Mouse (Mus musculus) heart, embryonic 14.5 days (tissue): ENCODE measurements around the gene Fads6. TPM values are rescaled to one million over a fixed set of nuclear protein-coding genes. Genes with fewer than 3 reads are reported as not detected.

Experiments used
- ATAC-seq: fragments of 200-750 bp; cut with Nextera tagmentation; 2 replicates; pipeline ENCODE4 v1.8.0; 2017; ENCODE audit warnings: low read depth, moderate TSS enrichment; ENCODE audit not compliant: insufficient number of reproducible peaks, insufficient read depth, low FRiP score
- H3K27ac ChIP-seq, 2 experiments: fragments of 200-500 bp in 1 of 2; fragments of 300-500 bp in 1 of 2; sonication (generic) in 1 of 2; replicated peaks in 1 of 2; 2 replicates each; pipeline ENCODE4 v1.5.1; 2012 to 2014; ENCODE audit warnings: low read depth in 2 of 2, low read length in 2 of 2, control low read depth in 1 of 2, mild to moderate bottlenecking in 1 of 2, mixed read lengths in 1 of 2; ENCODE audit not compliant: control insufficient read depth in 1 of 2, insufficient read depth in 1 of 2
- H3K27me3 ChIP-seq: fragments of 300-500 bp; sonication (generic); 2 replicates; pipeline ENCODE4 v1.6.1; 2014; ENCODE audit warnings: mild to moderate bottlenecking, low read length, control low read depth; ENCODE audit not compliant: control insufficient read depth, insufficient read depth
- H3K36me3 ChIP-seq: fragments of 300-500 bp; sonication (generic); 2 replicates; pipeline ENCODE4 v1.6.1; 2014; ENCODE audit warnings: mild to moderate bottlenecking, control low read depth, low read length, mixed read lengths; ENCODE audit not compliant: control insufficient read depth, insufficient read depth
- H3K4me1 ChIP-seq, 2 experiments: fragments of 200-500 bp in 1 of 2; fragments of 300-500 bp in 1 of 2; sonication (generic) in 1 of 2; 2 replicates each; pipeline ENCODE4 v1.6.1; 2012 to 2014; ENCODE audit warnings: low read length in 2 of 2, control low read depth in 1 of 2, mixed read lengths in 1 of 2; ENCODE audit not compliant: control insufficient read depth in 2 of 2, insufficient read depth in 2 of 2
- H3K4me2 ChIP-seq: fragments of 300-500 bp; sonication (generic); 2 replicates; pipeline ENCODE4 v1.6.1; 2014; ENCODE audit warnings: mild to moderate bottlenecking, low read length
- H3K4me3 ChIP-seq, 2 experiments: fragments of 200-500 bp in 1 of 2; fragments of 300-500 bp in 1 of 2; sonication (generic) in 1 of 2; 2 replicates each; pipeline ENCODE4 v1.5.1; 2012 to 2014; ENCODE audit warnings: low read length in 2 of 2, mild to moderate bottlenecking in 2 of 2, control low read depth in 1 of 2, low read depth in 1 of 2, moderate library complexity in 1 of 2; ENCODE audit not compliant: control insufficient read depth in 1 of 2, insufficient read depth in 1 of 2
- H3K9ac ChIP-seq: fragments of 300-500 bp; sonication (generic); 2 replicates; pipeline ENCODE4 v1.6.1; 2014; ENCODE audit warnings: mild to moderate bottlenecking, low read length
- H3K9me3 ChIP-seq: fragments of 300-500 bp; sonication (generic); 2 replicates; pipeline ENCODE4 v1.6.1; 2016; ENCODE audit warnings: low read length, control low read depth; ENCODE audit not compliant: control insufficient read depth
- WGBS: fragments of 180-500 bp; shearing (Covaris S2); extraction: QIAGEN DNeasy Blood & Tissue Kit; methylation state at CpG from one replicate; pipeline ENCODE4 v1.1.7; 2014; 5-methylcytosine and 5-hydroxymethylcytosine counted together
- polyA plus RNA-seq: library from polyadenylated mRNA; unstranded; fragments of >200 nt; fragmentation: Nextera tagmentation; extraction: Ambion mirVana; gene quantifications from 2 replicates; pipeline ENCODE4 v1.2.1, GENCODE M21; 2014

Fads6 gene
- 0.94 and 1.2 TPM in 2 replicates for polyA plus RNA-seq

DNA sequence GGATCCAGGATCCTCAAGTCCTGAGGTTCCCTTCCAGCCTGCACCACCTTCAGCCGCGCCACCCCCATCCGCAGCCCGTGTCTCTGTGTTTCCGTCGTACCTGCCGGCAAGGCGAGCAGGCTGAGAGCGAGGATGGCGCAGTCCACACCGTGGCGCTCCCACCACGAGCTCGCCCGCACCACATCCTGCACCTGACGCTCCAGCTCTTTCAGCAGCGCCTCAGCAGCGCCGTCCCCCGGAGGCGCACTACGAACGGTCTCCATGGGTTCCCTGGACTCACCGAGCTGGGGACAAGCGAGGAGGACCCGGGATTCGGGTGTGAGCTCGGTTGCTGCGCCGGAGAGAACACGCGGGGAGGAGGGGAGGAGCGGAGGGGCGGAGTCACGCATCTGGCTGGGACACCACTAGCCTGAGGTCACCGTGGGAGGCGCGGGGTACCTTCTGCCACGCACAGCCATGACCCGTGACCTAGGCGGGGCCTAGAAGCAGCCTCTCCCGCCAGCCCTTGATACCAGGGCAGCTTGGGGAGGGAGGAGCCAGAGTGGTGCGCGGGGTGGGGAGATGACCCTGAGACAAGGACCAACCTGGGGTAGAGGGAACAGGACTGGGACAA lies at the start of gene Fads6:
Fads6 (minus strand) TSS at position 450 of the 613 bp plus-strand sequence.
- H3K36me3 ChIP-seq: no peaks in the 10 kb centered on the region
- H3K27me3 ChIP-seq: peaks cover 12% of the 10 kb centered on the region
- H3K4me1 ChIP-seq: peaks cover 9 to 10% of the 10 kb centered on the region in 2 experiments; a peak in 3 of 4 replicates
- peak within 1 kb of the TSS; percentile 56 for H3K9ac ChIP-seq
- peak within 1 kb of the TSS; percentile 83 for H3K4me2 ChIP-seq
- peak within 1 kb of the TSS; percentile 40 to 42 for H3K4me3 ChIP-seq
- peak; percentile 23; the same call in 1 of the 2 replicates for ATAC-seq
- no peaks in the 10 kb centered on the region for H3K9me3 ChIP-seq
- WGBS: under 1% methylated on average over 44 of the region's 44 CpGs
- no peak within 1 kb of the TSS for H3K27ac ChIP-seq

DNA sequence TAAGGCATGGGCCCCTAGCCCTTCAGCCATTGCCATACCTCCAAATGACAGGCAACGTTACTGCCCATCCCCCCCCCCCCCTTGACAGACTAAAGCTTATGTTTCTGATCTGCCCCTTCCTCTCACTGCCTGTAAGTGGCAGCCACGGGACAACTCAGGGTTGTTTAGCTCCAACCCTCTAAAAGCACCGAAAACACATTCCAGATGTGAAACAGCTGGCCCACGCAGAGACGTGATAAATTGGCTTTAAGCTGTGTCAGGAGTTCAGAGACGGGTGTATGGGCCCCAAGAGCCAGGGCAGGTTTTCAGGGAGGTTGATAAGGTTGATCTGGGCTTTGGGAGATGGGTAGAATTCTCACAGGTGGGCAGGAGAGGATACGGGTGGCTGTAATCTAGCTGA lies 48.1 kb upstream of the Fads6 start:
- Histone ChIP-seq H3K27ac (no peak overlapping the region), H3K9me3 (no peaks in the 10 kb centered on the region), H3K4me3 (no peak overlapping the region), H3K36me3 (no peaks in the 10 kb centered on the region), H3K4me2 (no peak overlapping the region), H3K27me3 (peaks cover 44% of the 10 kb centered on the region), H3K4me1 (no peaks in the 10 kb centered on the region; a peak in 1 of 4 replicates), H3K9ac (no peak overlapping the region)
- ATAC-seq: no peak
- WGBS: 37% methylated on average over 7 of the region's 7 CpGs

DNA sequence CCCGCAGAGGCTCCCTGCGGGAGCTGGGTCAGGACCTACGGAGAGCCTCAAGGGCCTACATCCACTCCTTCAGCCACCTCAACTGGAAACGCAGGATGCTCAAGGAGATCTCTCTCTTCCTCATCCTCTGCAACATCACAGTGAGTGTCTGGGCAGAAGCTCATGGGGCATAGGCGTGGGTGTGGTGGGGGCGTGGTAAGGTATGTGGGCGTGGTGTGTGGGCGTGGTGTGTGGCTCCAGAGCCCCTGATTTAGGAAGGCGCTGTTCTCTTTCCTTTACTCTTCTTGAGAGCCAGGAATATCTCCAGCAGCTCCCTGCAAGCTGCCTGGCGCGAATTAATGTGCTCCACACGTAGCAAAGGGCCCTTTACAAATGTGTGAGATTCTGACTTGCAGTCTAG lies 47.5 kb upstream of the Fads6 start:
- H3K27me3 ChIP-seq: peaks cover 41% of the 10 kb centered on the region
- 7% methylated on average over 12 of the region's 12 CpGs for WGBS
- ATAC-seq: no peak
- H3K4me3 ChIP-seq: no peak overlapping the region
- H3K9me3 ChIP-seq: no peaks in the 10 kb centered on the region
- no peak overlapping the region for H3K27ac ChIP-seq
- no peak overlapping the region for H3K4me2 ChIP-seq
- no peaks in the 10 kb centered on the region; a peak in 1 of 4 replicates for H3K4me1 ChIP-seq
- no peaks in the 10 kb centered on the region for H3K36me3 ChIP-seq
- H3K9ac ChIP-seq: no peak overlapping the region

DNA sequence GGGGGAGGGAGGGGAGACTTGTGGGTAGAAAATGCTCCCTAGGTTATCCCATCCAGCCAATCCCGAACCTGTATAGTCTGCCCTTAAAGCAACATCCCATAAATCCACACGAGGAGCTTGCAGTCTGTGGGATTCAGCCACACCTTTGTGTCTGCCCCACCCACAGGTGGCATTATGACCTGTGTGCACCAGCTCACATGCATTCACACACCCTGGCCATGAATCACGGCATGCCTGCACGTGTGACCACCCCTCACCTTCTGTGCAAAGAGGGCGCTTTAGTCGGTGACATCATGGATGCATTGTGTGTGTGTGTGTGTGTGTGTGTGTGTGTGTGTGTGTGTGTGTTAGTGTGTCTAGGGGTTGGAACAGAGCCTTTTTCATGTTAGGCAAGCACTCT lies 44.4 kb upstream of the Fads6 start:
- Histone ChIP-seq H3K4me2 (no peak overlapping the region), H3K4me3 (no peak overlapping the region), H3K4me1 (no peaks in the 10 kb centered on the region; a peak in 1 of 4 replicates), H3K36me3 (no peaks in the 10 kb centered on the region), H3K27ac (no peak overlapping the region), H3K27me3 (peaks cover 50% of the 10 kb centered on the region), H3K9ac (no peak overlapping the region), H3K9me3 (no peaks in the 10 kb centered on the region)
- ATAC-seq: no peak
- WGBS: 51% methylated on average over 6 of the region's 6 CpGs

DNA sequence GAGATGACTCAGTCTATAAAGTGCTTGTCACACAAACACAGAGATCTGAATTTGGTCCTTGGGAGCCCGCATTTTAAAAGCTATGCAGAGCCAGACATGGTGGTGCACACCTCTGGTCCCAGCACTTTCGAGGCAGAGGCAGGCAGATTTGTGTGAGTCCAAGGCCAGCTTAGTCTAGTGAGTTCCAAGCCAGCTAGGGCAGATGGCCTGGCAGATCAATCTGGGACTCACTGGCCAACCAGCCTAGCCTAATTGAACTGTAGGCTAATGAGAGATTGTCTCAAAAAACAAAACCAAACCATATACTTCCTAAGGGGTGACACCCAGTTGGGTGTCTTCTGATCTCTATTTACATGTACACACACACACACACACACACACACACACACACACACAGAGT lies 43.8 kb upstream of the Fads6 start:
- Histone ChIP-seq H3K36me3 (no peaks in the 10 kb centered on the region), H3K27me3 (peaks cover 50% of the 10 kb centered on the region), H3K27ac (no peak overlapping the region), H3K4me2 (no peak overlapping the region), H3K4me1 (no peaks in the 10 kb centered on the region; a peak in 1 of 4 replicates), H3K4me3 (no peak overlapping the region), H3K9me3 (no peaks in the 10 kb centered on the region), H3K9ac (no peak overlapping the region)
- ATAC-seq: no peak
- WGBS: 56% methylated on average over 2 of the region's 2 CpGs

DNA sequence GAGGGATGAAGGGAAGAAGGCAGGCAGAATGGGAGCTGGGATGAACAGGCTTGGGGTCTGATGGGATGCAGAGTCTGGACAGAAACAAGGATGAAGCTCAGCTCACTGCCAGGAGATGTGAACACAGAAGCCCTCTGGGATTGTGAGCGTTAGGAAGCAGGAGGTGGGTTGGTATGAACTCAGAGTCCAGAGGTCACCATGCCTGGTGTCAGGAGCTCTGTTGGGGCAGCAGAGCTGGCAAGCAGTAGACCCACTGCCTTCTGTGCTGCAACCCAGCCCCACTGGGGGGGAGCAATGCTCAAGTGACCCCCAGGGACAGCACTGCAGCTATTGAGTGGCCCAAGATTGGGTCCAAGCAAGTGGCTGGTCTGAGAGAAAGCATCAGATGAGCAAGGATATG lies 40.4 kb upstream of the Fads6 start:
- H3K27me3 ChIP-seq: peaks cover 66% of the 10 kb centered on the region
- 53% methylated on average over 1 of the region's 1 CpGs for WGBS
- ATAC-seq: no peak
- H3K4me3 ChIP-seq: no peak overlapping the region
- no peak overlapping the region for H3K27ac ChIP-seq
- no peaks in the 10 kb centered on the region for H3K36me3 ChIP-seq
- H3K4me1 ChIP-seq: no peaks in the 10 kb centered on the region
- H3K4me2 ChIP-seq: no peak overlapping the region
- no peaks in the 10 kb centered on the region for H3K9me3 ChIP-seq
- no peak overlapping the region for H3K9ac ChIP-seq

DNA sequence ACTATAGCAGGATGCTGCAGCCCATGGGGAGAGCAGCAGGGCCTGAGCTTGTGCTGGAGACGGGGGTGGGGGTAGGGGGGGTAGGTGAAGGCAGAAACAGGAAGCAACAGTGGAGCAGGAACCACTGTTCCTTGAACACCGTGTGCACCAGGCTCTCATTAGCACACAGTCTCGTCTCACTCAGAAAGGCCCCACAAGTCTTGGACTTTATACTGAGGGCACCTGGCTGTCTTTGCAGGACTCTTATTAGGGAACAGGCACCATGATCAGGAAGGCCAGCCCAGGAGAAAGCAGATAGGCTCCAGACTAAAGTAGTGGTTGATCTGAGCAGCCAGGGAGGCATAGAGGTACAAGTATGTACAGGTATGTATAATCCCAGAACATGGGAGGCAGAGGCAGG lies 39.9 kb upstream of the Fads6 start:
- Histone ChIP-seq H3K9ac (no peak overlapping the region), H3K27ac (no peak overlapping the region), H3K36me3 (no peaks in the 10 kb centered on the region), H3K4me2 (no peak overlapping the region), H3K4me3 (no peak overlapping the region), H3K9me3 (no peaks in the 10 kb centered on the region), H3K27me3 (peaks cover 71% of the 10 kb centered on the region), H3K4me1 (no peaks in the 10 kb centered on the region)
- 38% methylated on average over 3 of the region's 3 CpGs for WGBS
- no peak for ATAC-seq

DNA sequence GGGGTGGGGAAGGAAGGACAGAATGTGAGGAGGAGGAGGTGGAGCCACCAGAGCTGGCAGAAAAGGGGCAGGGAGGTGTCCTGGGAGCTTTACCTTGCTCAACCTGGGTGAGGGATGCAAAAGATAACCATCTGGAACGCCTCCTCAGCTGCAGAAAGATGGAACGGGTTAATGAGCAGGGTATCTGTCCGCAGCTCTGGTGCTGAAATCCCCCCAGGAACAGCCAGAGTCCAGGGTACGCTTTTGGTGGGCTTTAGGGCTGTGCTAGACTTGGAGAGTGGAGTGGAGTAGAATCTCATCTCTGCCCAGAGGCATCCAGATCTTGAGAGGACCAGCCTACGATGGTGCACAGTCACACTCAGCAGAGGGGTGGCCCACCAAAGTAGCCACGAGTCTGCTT lies 38.7 kb upstream of the Fads6 start:
- Histone ChIP-seq H3K36me3 (no peaks in the 10 kb centered on the region), H3K9me3 (no peaks in the 10 kb centered on the region), H3K9ac (no peak overlapping the region), H3K4me1 (no peaks in the 10 kb centered on the region), H3K27ac (no peak overlapping the region), H3K4me2 (no peak overlapping the region), H3K4me3 (no peak overlapping the region), H3K27me3 (peaks cover 75% of the 10 kb centered on the region)
- no peak for ATAC-seq
- WGBS: 16% methylated on average over 6 of the region's 6 CpGs
